Mouse (Mus musculus) urinary bladder, postnatal 10 days (tissue): Measurements from ENCODE around the gene Sult2a8.
"Not testable (repeated sequence)": the region's sequence is repeated elsewhere in the genome, so short reads cannot be mapped to it uniquely, and the experiment has no call there.

Experiments
- DNase-seq: peaks from one replicate; pipeline ENCODE4 v3.0.0; 2022; ENCODE audit warnings: low spot score

Sult2a8 gene

GRCm38 (mm10) chr7:14446534-14446933 is at the start of gene Sult2a8:
Sult2a8 (minus strand) TSS chr7:14446769.
- DNase-seq = no peak

- DNase-seq = no peak
These were observed 47.6 kb upstream of the Sult2a8 start, which contains the start of gene Sult2a7 for GRCm38 (mm10) chr7:14494130-14494529. Sult2a7 (minus strand) TSS chr7:14494230.

GRCm38 (mm10) chr7:14492886-14493285 is 46.3 kb upstream of the Sult2a8 start:
- no peak for DNase-seq

GRCm38 (mm10) chr7:14439581-14439980 is 7.0 kb downstream of the Sult2a8 start:
- DNase-seq = no peak

- no peak for DNase-seq
These were observed 8.1 kb downstream of the Sult2a8 start for GRCm38 (mm10) chr7:14438484-14438883.

GRCm38 (mm10) chr7:14438029-14438428 is 8.5 kb downstream of the Sult2a8 start:
- no peak for DNase-seq

GRCm38 (mm10) chr7:14399363-14399762 is 47.2 kb downstream of the Sult2a8 start:
- not testable (repeated sequence) for DNase-seq

- no peak for DNase-seq
These were observed 50.1 kb downstream of the Sult2a8 start for GRCm38 (mm10) chr7:14396462-14396861.
